Mouse (Mus musculus) lung, postnatal 0 days (tissue): ENCODE data around the gene Efl1.

Experiments
- CTCF ChIP-seq: IDR thresholded peaks from 2 replicates; pipeline ENCODE4 v1.5.1; 2016; ENCODE audit warnings: antibody characterized with exemption, mild to moderate bottlenecking
- EP300 ChIP-seq: IDR thresholded peaks from 2 replicates; pipeline ENCODE4 v1.6.1; 2016; ENCODE audit warnings: antibody characterized with exemption, mild to moderate bottlenecking, control low read depth

DNA sequence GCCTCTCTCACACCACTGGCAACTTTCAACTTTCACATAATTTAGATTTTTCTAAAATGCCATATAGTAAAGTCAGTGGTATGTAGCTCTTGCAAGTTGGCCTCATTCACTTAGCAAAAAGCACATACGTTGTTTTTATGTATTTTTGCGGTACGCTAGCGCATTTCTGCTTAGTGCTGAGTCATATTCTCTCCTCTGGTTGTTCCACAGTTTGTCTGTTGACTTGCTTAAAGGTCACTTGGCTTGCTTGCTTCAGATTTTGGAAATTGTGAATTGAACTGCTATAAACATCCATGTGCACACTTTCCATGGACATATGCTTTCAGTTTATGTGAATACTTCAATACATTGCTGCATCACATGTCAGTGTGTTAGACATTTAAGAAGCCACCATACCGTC, 31.5 kb downstream of the Efl1 start:
- TF ChIP-seq CTCF (no peak), EP300 (no peak)
